Mouse (Mus musculus) neural tube, embryonic 14.5 days (tissue): ENCODE results near the gene Tmem262. TPM values are rescaled to one million over a fixed set of nuclear protein-coding genes. Genes with fewer than 3 reads are reported as not detected.

Experiments
- ATAC-seq: fragments of 200-750 bp; cut with Nextera tagmentation; 2 replicates; pipeline ENCODE4 v1.8.0; 2017; ENCODE audit warnings: low read depth, mild to moderate bottlenecking, moderate TSS enrichment, moderate library complexity
- H3K27ac ChIP-seq: fragments of 300-500 bp; sonication (generic); 2 replicates; pipeline ENCODE4 v1.5.1; 2014; ENCODE audit warnings: low read depth, mild to moderate bottlenecking, control low read depth, low read length, moderate library complexity, mixed read lengths
- H3K27me3 ChIP-seq: fragments of 300-500 bp; sonication (generic); 2 replicates; pipeline ENCODE4 v1.6.1; 2014; ENCODE audit warnings: low read length; ENCODE audit not compliant: control insufficient read depth, insufficient read depth
- H3K36me3 ChIP-seq: fragments of 300-500 bp; sonication (generic); 2 replicates; pipeline ENCODE4 v1.6.1; 2014; ENCODE audit warnings: low read length, mixed read lengths; ENCODE audit not compliant: control insufficient read depth, insufficient read depth
- H3K4me1 ChIP-seq: fragments of 300-500 bp; sonication (generic); 2 replicates; pipeline ENCODE4 v1.6.1; 2014; ENCODE audit warnings: low read length; ENCODE audit not compliant: control insufficient read depth, insufficient read depth
- H3K4me2 ChIP-seq: fragments of 300-500 bp; sonication (generic); 2 replicates; pipeline ENCODE4 v1.6.1; 2014; ENCODE audit warnings: mild to moderate bottlenecking, low read depth, low read length, control low read depth
- H3K4me3 ChIP-seq: fragments of 300-500 bp; sonication (generic); 2 replicates; pipeline ENCODE4 v1.5.1; 2014; ENCODE audit warnings: low read depth, low read length, control low read depth, mixed read lengths
- H3K9ac ChIP-seq: fragments of 300-500 bp; sonication (generic); replicated peaks from 2 replicates; pipeline ENCODE4 v1.6.1; 2014; ENCODE audit warnings: low read depth, mild to moderate bottlenecking, control low read depth, low read length, mixed read lengths
- H3K9me3 ChIP-seq: fragments of 300-500 bp; sonication (generic); 2 replicates; pipeline ENCODE4 v1.6.1; 2016; ENCODE audit warnings: low read length; ENCODE audit not compliant: control insufficient read depth
- WGBS: fragments of 180-500 bp; shearing (Covaris S2); extraction: QIAGEN DNeasy Blood & Tissue Kit; methylation state at CpG from one replicate; pipeline ENCODE4 v1.1.7; 2014; 5-methylcytosine and 5-hydroxymethylcytosine counted together
- polyA plus RNA-seq: library from polyadenylated mRNA; unstranded; fragments of >200 nt; fragmentation: Nextera tagmentation; extraction: Ambion mirVana; gene quantifications from 2 replicates; pipeline ENCODE4 v1.2.1, GENCODE M21; 2014

Gene Tmem262
- polyA plus RNA-seq, 1 experiment from 2014 or later = 0.55 TPM

- Histone ChIP-seq H3K9ac (no peak within 1 kb of the TSS), H3K9me3 (no peaks in the 10 kb centered on the region), H3K4me3 (no peak within 1 kb of the TSS), H3K27me3 (no peaks in the 10 kb centered on the region), H3K4me2 (no peak within 1 kb of the TSS), H3K27ac (no peak within 1 kb of the TSS), H3K36me3 (no peaks in the 10 kb centered on the region), H3K4me1 (no peaks in the 10 kb centered on the region)
- WGBS = 90% methylated on average over 7 of the region's 7 CpGs
- ATAC-seq = no peak
Observed at GRCm38 (mm10) chr19:6105586-6105985, 25.8 kb downstream of the Tmem262 start, which contains the start of gene Naaladl1. Gene Naaladl1, plus strand, starts transcription at chr19:6105782.

- Histone ChIP-seq H3K36me3 (peaks cover 23% of the 10 kb centered on the region), H3K9me3 (no peaks in the 10 kb centered on the region), H3K27me3 (no peaks in the 10 kb centered on the region), H3K27ac (no peak overlapping the region), H3K4me2 (no peak overlapping the region), H3K4me3 (no peak overlapping the region), H3K9ac (no peak overlapping the region), H3K4me1 (peaks cover 11% of the 10 kb centered on the region)
- 67% methylated on average over 6 of the region's 6 CpGs for WGBS
- ATAC-seq = no peak
Observed at GRCm38 (mm10) chr19:6113116-6113515, 33.3 kb downstream of the Tmem262 start.

GRCm38 (mm10) chr19:6116113-6116850, 36.4 kb downstream of the Tmem262 start:
- H3K9me3 ChIP-seq = no peaks in the 10 kb centered on the region
- H3K4me1 ChIP-seq = peaks cover 11% of the 10 kb centered on the region
- WGBS = 93% methylated on average over 15 of the region's 15 CpGs
- no peak overlapping the region for H3K9ac ChIP-seq
- H3K27me3 ChIP-seq = no peaks in the 10 kb centered on the region
- no peak overlapping the region for H3K4me3 ChIP-seq
- no peak overlapping the region for H3K27ac ChIP-seq
- H3K4me2 ChIP-seq = peak overlapping the region; percentile 89; the same call in 1 of the 2 replicates
- H3K36me3 ChIP-seq = peaks cover 23% of the 10 kb centered on the region
- ATAC-seq = no peak

- H3K27ac ChIP-seq = peak overlapping the region; percentile 90
- WGBS = 4% methylated on average over 32 of the region's 32 CpGs
- no peaks in the 10 kb centered on the region for H3K9me3 ChIP-seq
- peaks cover 11% of the 10 kb centered on the region for H3K4me1 ChIP-seq
- peak overlapping the region; percentile 84 for H3K9ac ChIP-seq
- peak overlapping the region; percentile 88 for H3K4me3 ChIP-seq
- no peaks in the 10 kb centered on the region for H3K27me3 ChIP-seq
- peak overlapping the region; percentile 89 for H3K4me2 ChIP-seq
- peaks cover 23% of the 10 kb centered on the region for H3K36me3 ChIP-seq
- ATAC-seq = no peak
Observed at GRCm38 (mm10) chr19:6117346-6117985, 37.6 kb downstream of the Tmem262 start.

DNA sequence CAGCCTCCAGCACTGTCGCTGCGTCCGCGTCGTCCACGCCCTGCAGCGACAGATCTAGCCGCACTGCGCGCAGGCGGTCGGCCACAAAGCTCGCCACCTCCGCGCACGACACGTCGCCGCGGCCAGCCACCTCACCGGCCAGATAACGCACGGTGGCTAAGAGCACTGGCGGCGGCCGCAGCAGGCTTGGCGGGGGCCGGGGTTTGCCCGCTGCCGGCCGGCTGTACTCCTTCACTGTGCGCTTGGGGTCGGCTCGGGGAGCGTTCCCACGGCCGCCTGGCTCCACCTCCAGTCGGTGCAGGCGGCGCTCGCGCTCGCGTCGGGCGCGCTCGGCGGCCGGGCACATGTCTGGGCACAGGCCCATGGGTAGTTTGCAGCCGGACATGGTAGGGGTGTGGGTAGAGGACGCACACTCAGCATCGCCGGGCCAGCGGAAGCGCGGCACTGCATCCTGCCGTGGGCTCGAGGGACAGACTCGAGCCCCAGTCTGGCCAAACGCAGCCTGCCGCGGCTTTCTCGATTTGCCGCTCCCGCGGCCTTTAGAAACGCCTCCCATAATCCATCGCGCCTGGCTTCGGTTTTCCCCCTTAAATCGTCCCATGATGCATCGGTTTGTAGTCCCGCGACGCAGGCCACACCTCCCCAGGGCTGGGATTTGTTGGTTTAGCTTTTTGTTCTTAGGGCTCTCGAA, 38.3 kb downstream of the Tmem262 start, which contains the start of gene Sac3d1:
Gene Sac3d1, minus strand, starts transcription at position 665 of the 691 bp plus-strand sequence.
- ATAC-seq = peak; percentile 91
- Histone ChIP-seq H3K9me3 (no peaks in the 10 kb centered on the region), H3K27ac (peak within 1 kb of the TSS; percentile 90), H3K27me3 (no peaks in the 10 kb centered on the region), H3K9ac (peak within 1 kb of the TSS; percentile 84), H3K4me3 (peak within 1 kb of the TSS; percentile 88), H3K4me1 (peaks cover 11% of the 10 kb centered on the region), H3K36me3 (peaks cover 23% of the 10 kb centered on the region), H3K4me2 (peak within 1 kb of the TSS; percentile 89)
- 0% methylated on average over 77 of the region's 77 CpGs for WGBS

DNA sequence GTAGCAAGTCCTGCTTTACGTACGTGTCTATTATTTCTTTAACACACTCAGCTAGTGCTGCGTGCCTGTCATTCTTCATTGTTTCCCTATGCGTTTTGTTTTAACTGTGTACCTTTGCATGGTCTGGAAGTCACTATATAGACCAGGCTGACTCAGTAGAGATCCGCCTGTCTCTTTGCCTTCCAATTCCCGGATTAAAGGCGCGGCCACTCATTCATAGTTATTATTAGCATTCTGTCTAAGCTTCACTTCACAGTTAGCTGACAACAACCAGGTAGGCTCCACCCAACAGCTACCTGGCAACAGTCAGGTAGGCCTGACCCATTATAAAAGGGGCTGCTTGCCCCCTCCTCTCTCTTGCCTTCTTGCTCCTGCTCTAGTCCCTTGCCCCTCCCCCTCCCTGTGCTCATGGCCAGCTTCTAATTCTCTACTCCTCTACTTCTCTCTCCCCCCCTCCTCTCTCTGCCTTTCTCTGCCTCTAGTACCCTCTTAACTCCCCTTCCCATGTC, 38.9 kb downstream of the Tmem262 start:
- Histone ChIP-seq H3K36me3 (peaks cover 23% of the 10 kb centered on the region), H3K4me3 (peak overlapping the region; percentile 88), H3K27me3 (no peaks in the 10 kb centered on the region), H3K27ac (peak overlapping the region; percentile 90), H3K9me3 (no peaks in the 10 kb centered on the region), H3K9ac (peak overlapping the region; percentile 84), H3K4me2 (peak overlapping the region; percentile 89), H3K4me1 (peaks cover 11% of the 10 kb centered on the region)
- 1% methylated on average over 8 of the region's 8 CpGs for WGBS
- ATAC-seq = peak; percentile 47

DNA sequence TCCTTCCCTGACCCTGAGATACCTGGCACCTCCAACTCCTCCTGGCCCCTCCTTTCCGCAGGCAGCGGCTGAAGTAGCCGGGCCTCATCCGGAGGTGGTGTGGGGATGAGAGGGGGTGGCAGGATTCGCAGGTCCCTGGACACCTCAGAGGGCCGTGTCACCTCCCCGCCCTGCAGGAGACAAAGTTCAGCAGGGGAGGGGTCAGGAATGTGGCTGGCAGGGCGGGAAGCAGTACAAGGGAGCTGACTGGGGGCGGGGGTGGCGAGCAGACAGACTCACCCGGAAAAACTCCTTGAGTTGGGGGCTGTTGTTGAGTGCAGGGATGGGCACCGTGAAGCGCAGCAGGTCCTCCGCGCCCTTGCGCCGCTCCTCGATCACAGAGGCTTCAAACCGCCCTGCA, 41.9 kb downstream of the Tmem262 start:
- Histone ChIP-seq H3K36me3 (no peaks in the 10 kb centered on the region), H3K27ac (no peak overlapping the region), H3K4me3 (no peak overlapping the region), H3K9ac (no peak overlapping the region), H3K4me1 (peaks cover 9% of the 10 kb centered on the region), H3K4me2 (no peak overlapping the region), H3K27me3 (no peaks in the 10 kb centered on the region), H3K9me3 (no peaks in the 10 kb centered on the region)
- no peak for ATAC-seq
- 38% methylated on average over 18 of the region's 19 CpGs for WGBS

- Histone ChIP-seq H3K9me3 (no peaks in the 10 kb centered on the region), H3K27ac (no peak overlapping the region), H3K9ac (no peak overlapping the region), H3K36me3 (no peaks in the 10 kb centered on the region), H3K4me1 (peaks cover under 1% of the 10 kb centered on the region; the same call in 1 of the 2 replicates), H3K27me3 (no peaks in the 10 kb centered on the region), H3K4me2 (no peak overlapping the region), H3K4me3 (no peak overlapping the region)
- ATAC-seq = no peak
- 62% methylated on average over 8 of the region's 8 CpGs for WGBS
Observed at GRCm38 (mm10) chr19:6123330-6123729, 43.5 kb downstream of the Tmem262 start.
